Mouse (Mus musculus): ENCODE data around the gene Jaml.
"Not testable (repeated sequence)": the region's sequence is repeated elsewhere in the genome, so short reads cannot be mapped to it uniquely, and the experiment has no call there.

The Jaml gene

GRCm38 (mm10) chr9:45079011-45079410 is at the start of gene Jaml:
Gene Jaml, plus strand, starts transcription at chr9:45079183.
- DNase-seq: no peak

- no peak for DNase-seq
Measured at GRCm38 (mm10) chr9:45030341-45030740, 48.6 kb upstream of the Jaml start.

GRCm38 (mm10) chr9:45032261-45032660 is 46.7 kb upstream of the Jaml start:
- no peak for DNase-seq

GRCm38 (mm10) chr9:45034526-45034925 is 44.5 kb upstream of the Jaml start:
- DNase-seq: no peak

GRCm38 (mm10) chr9:45037803-45038202 is 41.2 kb upstream of the Jaml start:
- DNase-seq: not testable (repeated sequence)

GRCm38 (mm10) chr9:45039499-45039898 is 39.5 kb upstream of the Jaml start, which contains the start of gene Mpzl2:
Gene Mpzl2, plus strand, starts transcription at chr9:45039799.
- DNase-seq: no peak

GRCm38 (mm10) chr9:45040066-45040845 is 38.7 kb upstream of the Jaml start:
- peak; percentile 49 to 50 for DNase-seq

- peak; percentile 62 to 72 for DNase-seq
Measured at GRCm38 (mm10) chr9:45041131-45041838, 37.7 kb upstream of the Jaml start.

- DNase-seq: peak; percentile 86 to 91
Measured at GRCm38 (mm10) chr9:45042056-45042720, 36.8 kb upstream of the Jaml start.

GRCm38 (mm10) chr9:45042947-45043346 is 36.0 kb upstream of the Jaml start:
- DNase-seq: peak; percentile 63 to 72

GRCm38 (mm10) chr9:45046973-45047372 is 32.0 kb upstream of the Jaml start:
- DNase-seq: no peak

- peak; percentile 19 to 25 for DNase-seq
Measured at GRCm38 (mm10) chr9:45048511-45048910, 30.5 kb upstream of the Jaml start.

- no peak for DNase-seq
Measured at GRCm38 (mm10) chr9:45049731-45050130, 29.3 kb upstream of the Jaml start.

- DNase-seq: no peak
Measured at GRCm38 (mm10) chr9:45050301-45050700, 28.7 kb upstream of the Jaml start.

GRCm38 (mm10) chr9:45055082-45055713 is 23.8 kb upstream of the Jaml start, which contains the start of gene Mpzl3:
Gene Mpzl3, plus strand, starts transcription at chr9:45055186.
- DNase-seq: peak; percentile 84 to 91

GRCm38 (mm10) chr9:45058304-45058940 is 20.6 kb upstream of the Jaml start:
- no peak for DNase-seq

- no peak for DNase-seq
Measured at GRCm38 (mm10) chr9:45060151-45060550, 18.8 kb upstream of the Jaml start.

- DNase-seq: no peak
Measured at GRCm38 (mm10) chr9:45062677-45063076, 16.3 kb upstream of the Jaml start.

- DNase-seq: no peak
Measured at GRCm38 (mm10) chr9:45064421-45064820, 14.6 kb upstream of the Jaml start.

- DNase-seq: no peak
Measured at GRCm38 (mm10) chr9:45066735-45067134, 12.2 kb upstream of the Jaml start.

GRCm38 (mm10) chr9:45071800-45072199 is 7.2 kb upstream of the Jaml start:
- no peak for DNase-seq

GRCm38 (mm10) chr9:45077859-45078258 is 1.1 kb upstream of the Jaml start:
- DNase-seq: no peak
